Mouse (Mus musculus): ENCODE data around the gene Klf9.
A peak's percentile ranks its signal among the peaks of the same experiment; 100 is the strongest.
"Not testable (repeated sequence)": the region's sequence is repeated elsewhere in the genome, so short reads cannot be mapped to it uniquely, and the experiment has no call there.

The Klf9 gene

GRCm38 (mm10) chr19:23141391-23142281, 610 bp downstream of the Klf9 start:
- peak in 1 of 2 experiments; percentile 20 for DNase-seq

- DNase-seq, result peak in 1 of 2 experiments; percentile 8
Measured at GRCm38 (mm10) chr19:23142427-23143073, 1.5 kb downstream of the Klf9 start.

DNA sequence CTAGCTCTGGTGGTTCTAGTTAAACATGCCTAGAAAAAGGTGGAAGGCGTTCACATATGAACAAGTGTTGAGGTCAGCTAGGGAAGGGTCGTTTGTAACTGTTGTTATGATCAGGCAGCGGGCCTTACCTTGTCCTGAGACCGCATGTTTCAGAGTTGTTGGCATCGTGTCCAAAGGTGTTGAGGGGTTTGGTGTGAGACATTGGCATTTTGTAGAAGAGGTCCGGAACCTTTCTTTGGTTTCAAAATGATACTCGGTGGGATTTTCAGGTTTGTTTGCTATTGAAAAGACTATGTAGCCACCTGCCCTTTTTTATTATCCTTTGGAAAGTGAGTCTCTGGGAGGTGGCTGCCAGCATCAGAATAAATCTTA, 2.0 kb downstream of the Klf9 start:
- DNase-seq, result no peak

- DNase-seq, result no peak
Measured at GRCm38 (mm10) chr19:23143541-23143940, 2.5 kb downstream of the Klf9 start.

DNA sequence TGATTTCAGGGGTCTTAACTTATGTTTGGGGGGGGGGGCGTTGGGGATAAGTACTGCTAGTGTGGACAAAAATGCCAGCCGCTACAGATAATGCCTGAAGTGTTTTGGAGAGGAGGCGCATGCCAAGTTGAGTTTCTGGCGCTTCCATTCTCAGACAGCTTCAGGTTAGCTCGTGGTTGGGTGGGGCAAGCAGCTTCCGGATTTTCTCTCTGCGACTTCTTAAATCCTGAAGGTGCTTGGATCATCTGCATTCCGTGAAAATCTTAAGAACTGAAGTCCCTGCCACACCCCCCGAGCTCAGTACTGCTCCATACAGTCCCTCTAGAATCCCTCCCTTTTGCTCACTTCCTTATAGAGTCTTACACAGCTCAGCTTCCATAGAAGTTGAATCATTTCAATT, 3.0 kb downstream of the Klf9 start:
- DNase-seq, result no peak

- no peak for DNase-seq
Measured at GRCm38 (mm10) chr19:23145146-23145545, 4.1 kb downstream of the Klf9 start.

DNA sequence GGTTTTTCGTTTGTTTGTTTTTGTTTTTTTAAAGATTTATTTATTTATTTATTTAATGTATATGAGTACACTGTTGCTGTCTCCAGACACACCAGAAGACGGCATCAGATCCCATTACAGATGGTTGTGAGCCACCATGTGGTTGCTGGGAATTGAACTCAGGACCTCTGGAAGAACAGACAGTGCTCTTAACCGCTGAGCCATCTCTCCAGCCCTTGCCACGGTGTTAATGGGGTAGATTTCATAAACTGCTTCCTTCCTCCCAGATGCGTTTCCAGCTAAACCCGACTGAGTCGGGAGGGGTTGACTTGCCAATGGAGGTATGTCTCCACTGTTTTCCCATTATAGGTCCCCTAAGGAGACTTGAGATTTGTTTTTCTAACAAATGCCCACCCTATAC, 4.5 kb downstream of the Klf9 start:
- not testable (repeated sequence) for DNase-seq

DNA sequence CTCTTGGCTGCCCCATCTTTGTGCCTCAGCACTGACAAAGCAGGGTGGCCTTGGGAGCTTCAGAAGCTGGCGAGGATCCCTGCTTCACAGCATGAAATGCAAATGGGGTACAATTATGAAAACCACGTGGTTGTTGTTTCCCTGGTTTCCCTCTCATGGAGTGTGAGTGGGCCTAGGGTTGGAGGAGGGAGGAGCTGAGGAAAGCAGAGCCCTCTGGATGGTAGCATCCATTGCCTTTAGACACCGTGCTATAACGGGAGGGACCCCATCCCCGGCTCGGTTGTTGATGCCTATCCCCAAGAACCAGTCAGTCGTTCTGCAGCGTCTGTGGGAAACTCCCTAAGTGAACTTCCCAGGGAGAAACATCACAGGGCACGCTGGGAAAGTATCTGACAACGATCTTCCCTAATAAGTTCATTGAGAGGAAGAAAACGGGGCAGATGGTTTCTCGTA, 5.4 kb downstream of the Klf9 start:
- no peak for DNase-seq

- no peak for DNase-seq
Measured at GRCm38 (mm10) chr19:23147026-23147966, 6.3 kb downstream of the Klf9 start.

GRCm38 (mm10) chr19:23149465-23150410, 8.7 kb downstream of the Klf9 start:
- DNase-seq, result no peak

GRCm38 (mm10) chr19:23150556-23151265, 9.7 kb downstream of the Klf9 start:
- no peak for DNase-seq

GRCm38 (mm10) chr19:23151651-23152070, 10.6 kb downstream of the Klf9 start:
- peak; percentile 41 to 45 for DNase-seq

DNA sequence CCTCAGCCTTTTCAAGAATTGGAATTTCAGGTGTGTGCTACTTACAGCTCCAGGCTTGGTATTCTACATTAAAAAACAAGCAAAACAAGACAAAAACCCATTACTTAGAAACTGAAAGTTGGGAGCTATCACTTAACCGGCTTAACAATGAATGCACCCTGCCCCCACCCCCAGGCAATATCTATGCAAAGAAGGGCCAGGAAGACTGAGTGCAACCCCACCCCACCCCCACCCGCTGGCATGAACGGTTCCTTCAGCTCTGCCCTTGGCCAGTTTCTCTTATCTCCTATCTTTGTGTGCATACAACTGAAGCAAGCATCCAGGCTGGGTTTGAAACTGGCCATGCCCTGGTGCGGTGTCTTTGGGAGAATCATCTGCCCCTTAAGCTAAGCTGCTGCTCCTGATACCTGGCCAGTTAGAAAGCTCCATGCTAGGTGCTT, 11.2 kb downstream of the Klf9 start:
- DNase-seq, result no peak

DNA sequence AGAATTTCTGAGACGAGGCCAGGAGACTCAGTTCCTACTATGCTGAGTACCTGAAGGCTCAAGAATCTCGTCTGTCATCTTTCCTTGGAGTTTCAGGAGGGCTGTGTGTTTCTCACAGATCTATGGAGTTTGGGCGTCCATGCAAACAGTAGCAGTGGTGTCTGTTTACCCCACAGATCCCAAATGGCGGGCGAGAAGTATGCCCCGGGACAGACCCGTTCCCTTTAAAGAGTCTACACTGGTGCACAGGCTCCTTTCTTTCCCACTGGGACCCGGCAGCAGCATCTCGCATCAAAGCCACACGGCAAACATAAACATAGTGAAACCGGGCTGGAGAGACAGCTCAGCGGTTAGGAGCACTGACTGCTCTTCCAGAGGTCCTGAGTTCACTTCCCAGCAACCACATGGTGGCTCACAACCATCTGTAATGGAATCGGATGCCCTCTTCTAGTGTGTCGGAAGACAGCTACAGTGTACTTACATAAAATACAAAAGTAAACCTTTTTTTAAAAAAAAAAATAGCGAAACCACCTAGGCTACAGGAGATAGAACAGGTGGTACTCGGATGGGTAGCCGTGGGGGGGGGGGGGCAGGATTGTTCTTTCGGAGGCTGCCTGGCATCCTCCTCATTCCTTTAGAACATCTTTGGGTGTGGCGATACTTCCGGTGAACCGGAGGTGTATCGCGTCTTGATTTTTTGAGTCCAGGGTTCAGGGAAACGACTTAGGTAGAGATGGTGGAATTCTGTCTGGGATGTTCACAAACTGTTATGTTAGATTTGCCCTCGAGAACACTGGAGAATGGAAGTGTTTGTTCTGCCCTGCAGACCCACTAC, 12.0 kb downstream of the Klf9 start:
- no peak for DNase-seq

DNA sequence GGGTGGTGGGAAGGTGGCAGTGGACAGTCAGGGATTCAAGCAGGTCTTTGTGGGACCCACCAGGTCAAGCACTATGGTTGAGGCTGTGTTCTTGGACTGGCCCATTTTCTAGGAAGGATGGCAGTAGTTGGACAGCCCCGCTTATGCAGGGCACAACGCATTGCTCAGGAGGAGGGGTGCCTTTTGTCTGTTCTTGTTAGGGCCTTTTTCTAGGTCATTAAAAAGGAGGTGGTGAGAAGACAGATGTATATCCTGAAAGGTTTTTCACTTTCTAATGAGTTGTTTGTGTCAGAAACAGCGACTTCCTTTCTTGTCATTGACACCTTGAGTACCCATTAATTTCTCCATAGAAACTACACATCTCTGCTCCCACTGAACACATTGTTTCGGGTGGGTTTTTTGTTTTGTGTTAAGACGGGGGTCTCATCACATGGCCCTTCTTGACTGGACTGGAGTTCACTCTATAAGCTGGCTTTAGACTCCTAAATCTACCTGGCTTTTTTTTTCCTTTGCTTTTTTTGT, 12.6 kb downstream of the Klf9 start:
- no peak for DNase-seq

DNA sequence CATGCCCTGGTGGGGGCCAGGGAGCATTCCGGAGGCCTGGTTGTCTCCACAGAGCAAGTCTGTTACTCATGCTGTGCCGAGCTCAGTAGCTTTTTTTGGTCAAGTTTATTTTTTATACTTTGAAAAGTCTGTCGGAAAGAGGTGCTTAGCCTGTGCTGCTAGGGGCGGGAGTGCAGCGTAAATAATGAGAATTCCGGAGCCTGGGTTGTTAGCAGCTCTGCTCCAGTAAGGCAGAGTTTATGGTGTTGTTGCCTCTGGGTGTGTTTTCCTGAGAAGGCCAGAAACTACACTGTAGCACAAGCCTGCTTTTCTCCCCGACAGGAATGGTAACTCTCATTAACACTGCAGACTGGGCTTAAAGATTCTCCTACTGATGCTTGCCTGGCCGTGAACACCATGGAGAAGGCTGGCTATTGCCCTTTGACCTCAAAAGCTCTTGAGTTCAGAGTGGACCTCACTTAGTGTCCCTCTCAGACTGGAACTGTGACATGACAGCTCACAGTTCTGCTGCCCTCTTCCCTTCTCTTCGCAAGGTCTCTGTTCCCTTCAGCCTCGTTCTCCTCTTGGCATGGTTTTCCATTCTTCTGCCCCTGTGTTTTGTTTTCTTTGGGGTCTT, 18.9 kb downstream of the Klf9 start:
- DNase-seq, result no peak

- no peak for DNase-seq
Measured at GRCm38 (mm10) chr19:23162387-23162809, 21.4 kb downstream of the Klf9 start.

DNA sequence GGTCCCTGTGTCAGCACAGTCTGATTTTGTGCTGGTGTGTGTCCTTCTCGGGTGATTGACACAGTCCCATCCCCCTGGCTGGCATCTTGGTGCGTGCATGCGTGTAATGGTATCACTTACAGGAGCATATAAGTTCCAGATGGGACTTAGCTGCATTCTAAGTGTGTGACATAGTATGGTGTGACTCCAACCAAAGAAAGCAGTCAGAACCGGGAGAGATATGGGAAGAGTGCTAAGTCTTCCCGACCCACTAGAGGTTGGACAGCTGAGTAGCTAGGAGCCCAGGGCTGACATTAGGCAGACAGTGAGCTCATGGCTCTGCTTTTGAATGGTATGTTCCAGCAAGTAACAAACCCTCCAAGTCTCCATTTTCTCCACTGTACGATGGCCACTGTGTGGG, 21.9 kb downstream of the Klf9 start:
- no peak for DNase-seq

DNA sequence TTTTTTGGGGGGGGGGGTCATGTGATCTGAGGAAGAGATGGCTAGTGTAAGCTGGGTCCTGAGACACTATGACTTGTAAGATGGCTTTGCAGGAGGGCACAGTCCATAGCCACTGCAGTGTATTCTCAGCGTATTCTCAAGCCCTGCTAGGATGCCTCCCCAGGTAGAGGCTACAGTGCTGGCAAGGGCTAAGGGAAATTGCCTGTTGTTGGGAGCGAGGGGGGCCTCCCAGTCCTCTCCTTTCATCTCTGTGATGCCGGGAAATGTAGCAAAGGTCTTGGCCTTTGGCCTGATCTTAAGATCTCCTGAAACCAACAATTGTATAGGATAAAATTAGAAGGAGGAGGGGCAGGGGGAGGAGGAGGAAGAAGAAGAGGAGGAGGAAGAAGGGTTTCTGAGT, 22.3 kb downstream of the Klf9 start:
- no peak for DNase-seq

Measured in thymus, postnatal 36 days (tissue).